In the genomic region with DNA sequence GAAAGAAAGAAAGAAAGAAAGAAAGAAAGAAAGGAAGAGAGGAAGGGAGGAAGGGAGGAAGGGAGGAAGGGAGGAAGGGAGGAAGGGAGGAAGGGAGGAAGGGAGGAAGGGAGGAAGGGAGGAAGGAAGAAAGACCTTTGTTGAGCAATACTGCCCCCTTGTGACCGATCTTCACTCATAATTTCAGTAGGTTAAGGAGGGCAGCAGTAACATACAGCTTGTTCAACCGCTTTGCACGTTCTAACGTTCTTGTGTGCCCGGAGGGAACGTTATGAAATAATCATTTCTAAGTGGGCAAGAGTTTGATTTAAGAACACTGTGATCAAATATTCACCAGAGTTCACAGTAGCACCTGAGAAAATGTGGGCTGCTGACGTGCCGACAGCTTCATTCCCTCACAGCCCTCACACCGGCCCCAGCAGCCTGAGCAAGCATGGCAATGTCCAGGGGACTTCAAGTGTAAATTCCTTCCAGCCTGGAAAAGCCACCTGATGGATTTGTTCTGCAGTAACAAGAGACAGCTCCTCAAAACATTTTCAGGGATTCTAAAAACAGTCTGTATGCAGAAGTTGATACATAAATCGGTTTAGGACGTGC, we compare ENCODE assay signal across 8 mouse cellular contexts. TPM values are rescaled to one million over a fixed set of nuclear protein-coding genes. Genes with fewer than 3 reads are reported as not detected.
DNase-seq lines count a peak whose midpoint lies in the region; ATAC-seq and TF ChIP-seq lines count a peak whose summit lies in the region.
"Had no signal": no experiment of that assay in that cellular context is flagged by ENCODE, and none has a peak within 500 bp of the region (broad histone marks: within the 10 kb centered on the region; RNA-seq: fewer than 3 reads in every experiment).

No protein-coding gene starts in this region.

- TF ChIP-seq RAD21 in CH12.LX (IDR thresholded peaks at IDR 0.05; ENCODE audit: low read depth, low read length) = peak; percentile 71

- H3K4me3 ChIP-seq in kidney, embryonic 15.5 days (replicated peaks) = no peak overlapping the region
- H3K4me3 ChIP-seq in CH12.LX (replicated peaks in 1 of 3; ENCODE audit: low read depth in 2 of 3, low read length in 2 of 3, poor library complexity in 1 of 3) = no peak overlapping the region
- no peak overlapping the region for H3K4me3 ChIP-seq in liver, postnatal 0 days (ENCODE audit: low read depth, low read length)
- H3K4me3 ChIP-seq: neural tube, embryonic 13.5 days had no signal

- TF ChIP-seq CTCF in CH12.LX (conservative IDR thresholded peaks at IDR 0.05 in 1 of 2, IDR thresholded peaks at IDR 0.05 in 1 of 2; ENCODE audit: low read depth in 2 of 2, low read length in 2 of 2) = peak; percentile 52 to 79
- peak; percentile 75 for TF ChIP-seq CTCF in liver, postnatal 0 days (IDR thresholded peaks at IDR 0.05; ENCODE audit: low read depth)

- TF ChIP-seq POLR2A in CH12.LX (IDR thresholded peaks at IDR 0.05; ENCODE audit: low read depth, low read length) = no peak

- no peaks in the 10 kb centered on the region for H3K36me3 ChIP-seq in kidney, embryonic 15.5 days
- no peaks in the 10 kb centered on the region for H3K36me3 ChIP-seq in CH12.LX (replicated peaks in 1 of 2; ENCODE audit: control insufficient read depth in 1 of 2, insufficient read depth in 1 of 2, low read length in 1 of 2)
- no peaks in the 10 kb centered on the region for H3K36me3 ChIP-seq in liver, postnatal 0 days (replicated peaks; ENCODE audit: insufficient read depth, low read length)
- H3K36me3 ChIP-seq: neural tube, embryonic 13.5 days had no signal

- no peak overlapping the region for H3K9ac ChIP-seq in kidney, embryonic 15.5 days
- no peak overlapping the region for H3K9ac ChIP-seq in CH12.LX (ENCODE audit: insufficient read depth, low read depth)
- no peak overlapping the region for H3K9ac ChIP-seq in liver, postnatal 0 days (replicated peaks)
- H3K9ac ChIP-seq: neural tube, embryonic 13.5 days had no signal

- peak; percentile 46 for DNase-seq in kidney, postnatal 14 days
- DNase-seq in CH12.LX (ENCODE audit: extremely low read depth) = peak; percentile 75
- DNase-seq in NIH3T3 (ENCODE audit: low read depth) = peak; percentile 87
- peak; percentile 39 for DNase-seq in fat pad, adult 2 months (ENCODE audit: extremely low read depth, low read depth, low spot score)
- peak; percentile 50 for DNase-seq in liver, postnatal 0 days
- peak; percentile 51 for DNase-seq in thymus, postnatal 25 days

- H3K27ac ChIP-seq in kidney, embryonic 15.5 days = no peak overlapping the region
- H3K27ac ChIP-seq in CH12.LX (ENCODE audit: insufficient read depth, low read depth) = no peak overlapping the region
- H3K27ac ChIP-seq in liver, postnatal 0 days (ENCODE audit: low read depth) = no peak overlapping the region
- H3K27ac ChIP-seq: neural tube, embryonic 13.5 days had no signal

- no peaks in the 10 kb centered on the region for H3K9me3 ChIP-seq in kidney, embryonic 15.5 days (replicated peaks)
- H3K9me3 ChIP-seq in CH12.LX (replicated peaks; ENCODE audit: low read length) = no peaks in the 10 kb centered on the region
- no peaks in the 10 kb centered on the region for H3K9me3 ChIP-seq in liver, postnatal 0 days (ENCODE audit: low read length)
- H3K9me3 ChIP-seq: neural tube, embryonic 13.5 days had no signal

- no peaks in the 10 kb centered on the region for H3K27me3 ChIP-seq in kidney, embryonic 15.5 days
- H3K27me3 ChIP-seq in CH12.LX (replicated peaks) = no peaks in the 10 kb centered on the region
- H3K27me3 ChIP-seq in liver, postnatal 0 days (ENCODE audit: insufficient read depth, low read length) = no peaks in the 10 kb centered on the region
- H3K27me3 ChIP-seq: neural tube, embryonic 13.5 days had no signal

- ATAC-seq in kidney, embryonic 15.5 days (replicated peaks; ENCODE audit: low FRiP score) = no peak
- ATAC-seq in liver, postnatal 0 days = no peak

- dilution Hi-C loops in CH12.LX (cut with MboI; ENCODE audit: extremely low pct_ligation_motif_present, extremely low pct_unique_long_range_greater_than_20kb, low sequenced_read_pairs) = no loop called here

- in situ Hi-C loops in CH12.LX (cut with MboI; ENCODE audit: low pct_ligation_motif_present, low pct_unique_long_range_greater_than_20kb, low sequenced_read_pairs) = loop anchor here (10.0 to 25.0 kb wide), 3 partner anchors 502 to 760 kb away; no protein-coding TSS in a partner anchor

- no peak for TF ChIP-seq EP300 in CH12.LX (IDR thresholded peaks at IDR 0.05; ENCODE audit: low read length)
- TF ChIP-seq EP300 in liver, postnatal 0 days (IDR thresholded peaks at IDR 0.05; ENCODE audit: low read depth) = no peak

- H3K4me2 ChIP-seq in kidney, embryonic 15.5 days = no peak overlapping the region
- H3K4me2 ChIP-seq in CH12.LX (ENCODE audit: insufficient read depth, low read depth, poor library complexity, severe bottlenecking) = no peak overlapping the region
- no peak overlapping the region for H3K4me2 ChIP-seq in liver, postnatal 0 days (ENCODE audit: low read depth, low read length)
- H3K4me2 ChIP-seq: neural tube, embryonic 13.5 days had no signal

- 46% methylated on average over 11 of the region's 11 CpGs for WGBS in kidney, embryonic 15.5 days
- 52% methylated on average over 11 of the region's 11 CpGs for WGBS in liver, postnatal 0 days (ENCODE audit: insufficient replicate concordance)

- H3K4me1 ChIP-seq in kidney, embryonic 15.5 days = no peaks in the 10 kb centered on the region
- H3K4me1 ChIP-seq in CH12.LX (ENCODE audit: control insufficient read depth in 1 of 2, insufficient read depth in 2 of 2) = no peaks in the 10 kb centered on the region
- H3K4me1 ChIP-seq in liver, postnatal 0 days (ENCODE audit: insufficient read depth) = no peaks in the 10 kb centered on the region
- H3K4me1 ChIP-seq: neural tube, embryonic 13.5 days had no signal

- no peaks in the 10 kb centered on the region for H3K79me2 ChIP-seq in CH12.LX (replicated peaks; ENCODE audit: control insufficient read depth, extremely low read depth, insufficient read depth, poor library complexity, severe bottlenecking)

TF ChIP-seq in CH12.LX, 34 proteins besides CTCF, POLR2A, EP300 and RAD21:
- TF ChIP-seq UBTF (IDR thresholded peaks at IDR 0.05; ENCODE audit: low read depth, low read length) = no peak
- TF ChIP-seq POLR2AphosphoS2 (IDR thresholded peaks at IDR 0.05; ENCODE audit: low read depth, low read length) = no peak
- TF ChIP-seq SMC3 (IDR thresholded peaks at IDR 0.05; ENCODE audit: low read depth, low read length) = peak; percentile 71
- peak; percentile 31; the same call in 1 of the 2 replicates for TF ChIP-seq ZC3H11A (IDR thresholded peaks at IDR 0.05; ENCODE audit: low read depth, low read length)
TF ChIP-seq in CH12.LX: peak in this region for 2.

RNA-seq across cellular contexts. Expression of a gene that starts 26.2 kb away (rescaled TPM):
- polyA plus RNA-seq in kidney, embryonic 15.5 days (2015; fragmentation: Nextera tagmentation; extraction: Ambion mirVana) = 90.1 and 90.4 TPM in 2 replicates
- total RNA-seq in CH12.LX (2012; rRNA removed) = 134 and 146 TPM in 2 replicates
- total RNA-seq in CH12.LX (2014; rRNA removed) = 250 and 256 TPM in 2 replicates
- 198 and 220 TPM in 2 replicates for polyA plus RNA-seq in CH12.LX (2012; ENCODE audit: insufficient read length, low read depth)
- polyA plus RNA-seq in liver, postnatal 0 days (2015; fragmentation: Nextera tagmentation; extraction: Ambion mirVana) = 44.1 and 44.9 TPM in 2 replicates
